Mouse (Mus musculus): ENCODE measurements around the gene Hes2. TPM values are rescaled to one million over a fixed set of nuclear protein-coding genes. Genes with fewer than 3 reads are reported as not detected.

Hes2 gene
- polyA plus RNA-seq, 1 experiment, result not detected

- Histone ChIP-seq H3K4me1 (ENCODE audit: control insufficient read depth, insufficient read depth, low read length) (no peaks in the 10 kb centered on the region), H3K4me3 (replicated peaks; ENCODE audit: control insufficient read depth, low read depth, low read length) (no peak overlapping the region), H3K27ac (ENCODE audit: control insufficient read depth, insufficient read depth, low read depth, low read length, poor library complexity) (no peak overlapping the region)
- 76% methylated on average over 5 of the region's 5 CpGs for WGBS
- no peak for TF ChIP-seq CTCF (IDR thresholded peaks at IDR 0.05; ENCODE audit: control insufficient read depth, insufficient read depth, low read length)
- TF ChIP-seq POLR2A (IDR thresholded peaks at IDR 0.05; ENCODE audit: borderline replicate concordance, control insufficient read depth, low read depth, low read length), result no peak
Observed at GRCm38 (mm10) chr4:152128784-152129183, 29.9 kb upstream of the Hes2 start.

GRCm38 (mm10) chr4:152129395-152129930 is 29.2 kb upstream of the Hes2 start:
- Histone ChIP-seq H3K4me3 (replicated peaks; ENCODE audit: control insufficient read depth, low read depth, low read length) (no peak overlapping the region), H3K27ac (ENCODE audit: control insufficient read depth, insufficient read depth, low read depth, low read length, poor library complexity) (no peak overlapping the region), H3K4me1 (ENCODE audit: control insufficient read depth, insufficient read depth, low read length) (no peaks in the 10 kb centered on the region)
- TF ChIP-seq POLR2A (IDR thresholded peaks at IDR 0.05; ENCODE audit: borderline replicate concordance, control insufficient read depth, low read depth, low read length) (no peak), CTCF (IDR thresholded peaks at IDR 0.05; ENCODE audit: control insufficient read depth, insufficient read depth, low read length) (no peak)
- WGBS, result 43% methylated on average over 13 of the region's 13 CpGs

GRCm38 (mm10) chr4:152130771-152131653 is 27.7 kb upstream of the Hes2 start:
- TF ChIP-seq CTCF (IDR thresholded peaks at IDR 0.05; ENCODE audit: control insufficient read depth, insufficient read depth, low read length), result peak; percentile 21; the same call in 1 of the 2 replicates
- TF ChIP-seq POLR2A (IDR thresholded peaks at IDR 0.05; ENCODE audit: borderline replicate concordance, control insufficient read depth, low read depth, low read length), result no peak
- under 1% methylated on average over 85 of the region's 85 CpGs for WGBS
- H3K4me1 ChIP-seq (ENCODE audit: control insufficient read depth, insufficient read depth, low read length), result no peaks in the 10 kb centered on the region

GRCm38 (mm10) chr4:152131809-152132771 is 26.6 kb upstream of the Hes2 start:
- Histone ChIP-seq H3K27ac (ENCODE audit: control insufficient read depth, insufficient read depth, low read depth, low read length, poor library complexity) (no peak overlapping the region), H3K4me1 (ENCODE audit: control insufficient read depth, insufficient read depth, low read length) (no peaks in the 10 kb centered on the region), H3K4me3 (replicated peaks; ENCODE audit: control insufficient read depth, low read depth, low read length) (no peak overlapping the region)
- 13% methylated on average over 50 of the region's 50 CpGs for WGBS
- TF ChIP-seq POLR2A (IDR thresholded peaks at IDR 0.05; ENCODE audit: borderline replicate concordance, control insufficient read depth, low read depth, low read length), result no peak
- no peak for TF ChIP-seq CTCF (IDR thresholded peaks at IDR 0.05; ENCODE audit: control insufficient read depth, insufficient read depth, low read length)

More at GRCm38 (mm10) chr4:152130771-152131653, 27.7 kb upstream of the Hes2 start:
- H3K4me3 ChIP-seq (replicated peaks; ENCODE audit: control insufficient read depth, low read depth, low read length), result no peak overlapping the region
- no peak overlapping the region for H3K27ac ChIP-seq (ENCODE audit: control insufficient read depth, insufficient read depth, low read depth, low read length, poor library complexity)

GRCm38 (mm10) chr4:152132772-152133169 is 25.9 kb upstream of the Hes2 start:
- no peak for TF ChIP-seq POLR2A (IDR thresholded peaks at IDR 0.05; ENCODE audit: borderline replicate concordance, control insufficient read depth, low read depth, low read length)
- TF ChIP-seq CTCF (IDR thresholded peaks at IDR 0.05; ENCODE audit: control insufficient read depth, insufficient read depth, low read length), result no peak
- WGBS, result 61% methylated on average over 10 of the region's 10 CpGs
- Histone ChIP-seq H3K4me3 (replicated peaks; ENCODE audit: control insufficient read depth, low read depth, low read length) (no peak overlapping the region), H3K4me1 (ENCODE audit: control insufficient read depth, insufficient read depth, low read length) (no peaks in the 10 kb centered on the region), H3K27ac (ENCODE audit: control insufficient read depth, insufficient read depth, low read depth, low read length, poor library complexity) (no peak overlapping the region)

- Histone ChIP-seq H3K4me3 (replicated peaks; ENCODE audit: control insufficient read depth, low read depth, low read length) (no peak overlapping the region), H3K27ac (ENCODE audit: control insufficient read depth, insufficient read depth, low read depth, low read length, poor library complexity) (no peak overlapping the region), H3K4me1 (ENCODE audit: control insufficient read depth, insufficient read depth, low read length) (peaks cover under 1% of the 10 kb centered on the region; the same call in 1 of the 2 replicates)
- 70% methylated on average over 5 of the region's 5 CpGs for WGBS
- TF ChIP-seq POLR2A (IDR thresholded peaks at IDR 0.05; ENCODE audit: borderline replicate concordance, control insufficient read depth, low read depth, low read length), result no peak
- TF ChIP-seq CTCF (IDR thresholded peaks at IDR 0.05; ENCODE audit: control insufficient read depth, insufficient read depth, low read length), result no peak
Observed at GRCm38 (mm10) chr4:152133213-152133612, 25.5 kb upstream of the Hes2 start.

GRCm38 (mm10) chr4:152134507-152134906 is 24.2 kb upstream of the Hes2 start:
- H3K27ac ChIP-seq (ENCODE audit: control insufficient read depth, insufficient read depth, low read depth, low read length, poor library complexity), result no peak overlapping the region
- no peak overlapping the region for H3K4me3 ChIP-seq (replicated peaks; ENCODE audit: control insufficient read depth, low read depth, low read length)
- peak; percentile 77 for TF ChIP-seq CTCF (IDR thresholded peaks at IDR 0.05; ENCODE audit: control insufficient read depth, insufficient read depth, low read length)
- TF ChIP-seq POLR2A (IDR thresholded peaks at IDR 0.05; ENCODE audit: borderline replicate concordance, control insufficient read depth, low read depth, low read length), result no peak
- peaks cover 4% of the 10 kb centered on the region for H3K4me1 ChIP-seq (ENCODE audit: control insufficient read depth, insufficient read depth, low read length)

All from bone marrow, adult 2 months (tissue).